Mouse (Mus musculus) lung, adult 2 months (tissue): Measurements from ENCODE around the gene U2af2.
"Not testable (repeated sequence)": the region's sequence is repeated elsewhere in the genome, so short reads cannot be mapped to it uniquely, and the experiment has no call there.

Experiments
- CTCF ChIP-seq: fragments of 200-500 bp; IDR thresholded peaks from 2 replicates; pipeline ENCODE4 v1.5.1; 2011; ENCODE audit warnings: mild to moderate bottlenecking, low read length, control low read depth; ENCODE audit not compliant: insufficient read depth
- POLR2A ChIP-seq: fragments of 200-500 bp; IDR thresholded peaks from 2 replicates; pipeline ENCODE4 v1.6.1; 2011; ENCODE audit warnings: low read depth, mild to moderate bottlenecking, control low read depth, low read length, borderline replicate concordance; ENCODE audit errors: extremely low read depth

GRCm38 (mm10) chr7:5019576-5019975 lies 42.4 kb upstream of the U2af2 start:
- TF ChIP-seq CTCF, POLR2A: not testable (repeated sequence)
